Mouse (Mus musculus) cerebellum, postnatal 10 days (tissue): Measurements from ENCODE around the gene Nav2.
A peak's percentile ranks its signal among the peaks of the same experiment; 100 is the strongest.

Experiments
- DNase-seq, 2 experiments: peaks; one replicate each; pipeline ENCODE4 v3.0.0; 2021; ENCODE audit warnings: mixed read lengths in 2 of 2

The Nav2 gene

DNA sequence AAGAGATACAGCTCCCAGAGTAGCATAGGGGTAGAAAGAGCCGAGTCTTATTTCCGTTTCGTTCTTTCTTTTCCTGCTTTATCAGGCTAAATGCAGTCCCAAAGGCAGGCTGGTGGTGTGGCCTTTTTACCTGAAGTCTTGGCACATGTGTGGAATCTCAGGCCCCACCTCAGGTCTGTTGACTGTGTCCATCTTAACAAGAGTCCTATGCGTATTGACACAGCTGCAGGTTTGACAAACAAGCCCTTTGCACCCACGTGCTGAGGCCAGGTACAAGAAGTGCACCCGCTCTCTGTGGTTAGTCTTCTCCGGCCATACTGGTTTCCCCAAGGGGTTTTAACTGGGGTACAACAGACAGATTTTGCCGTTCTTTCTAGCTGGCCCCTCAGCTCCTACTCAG is 256.4 kb downstream of the Nav2 start:
- DNase-seq = no peak

DNA sequence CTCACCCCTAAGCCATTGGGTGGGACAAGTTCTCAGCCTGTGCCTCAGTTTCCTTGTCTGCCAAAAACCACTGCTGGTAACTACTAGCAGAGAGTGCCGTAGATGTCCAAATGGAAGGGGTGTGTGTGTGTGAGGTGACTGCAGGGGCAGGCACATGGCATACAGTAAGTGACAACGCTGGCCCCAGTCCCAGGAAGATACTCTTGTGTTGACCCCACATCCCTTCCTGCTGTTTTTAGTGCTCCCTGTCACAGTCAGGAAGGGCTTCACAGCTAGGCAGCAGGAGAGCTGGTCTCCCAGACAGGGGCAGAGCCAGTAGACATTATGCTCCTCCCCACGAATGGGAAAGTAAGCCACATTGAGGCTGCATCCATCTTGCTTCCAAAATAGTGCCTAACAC is 264.4 kb downstream of the Nav2 start:
- no peak for DNase-seq

DNA sequence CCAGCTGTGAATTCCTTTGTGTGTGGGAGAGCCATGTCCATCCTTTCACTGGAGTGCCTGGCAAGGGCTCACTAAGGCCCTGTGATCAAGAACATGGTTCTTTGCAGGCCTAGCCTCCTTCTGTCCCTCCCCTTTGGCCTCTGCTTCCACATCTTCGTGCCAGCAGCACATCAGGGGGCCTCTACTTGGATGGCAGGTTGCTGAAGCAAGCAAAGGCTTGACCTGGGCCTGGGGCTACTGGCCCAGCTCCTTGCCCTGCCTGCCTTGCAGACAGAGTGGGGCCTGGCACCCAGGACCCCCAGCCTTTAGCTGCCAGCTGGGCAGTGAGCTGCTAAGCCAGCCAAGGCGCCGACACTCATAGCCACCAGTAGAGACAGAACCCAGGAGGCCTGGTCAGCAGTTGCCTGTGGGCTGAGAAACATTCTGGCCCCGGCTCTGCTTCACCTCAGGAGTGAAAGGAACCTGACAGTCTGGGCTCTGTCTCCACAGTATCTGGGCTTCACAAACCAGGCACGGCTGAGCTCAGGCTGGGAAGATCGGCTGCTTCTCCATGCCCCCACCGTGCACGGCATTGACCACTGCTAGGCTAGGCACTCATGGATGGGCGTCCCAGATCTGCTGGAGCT is 267.4 kb downstream of the Nav2 start:
- peak; percentile 91 to 96 for DNase-seq

GRCm38 (mm10) chr7:49176590-49177201 is 268.2 kb downstream of the Nav2 start:
- DNase-seq = no peak

DNA sequence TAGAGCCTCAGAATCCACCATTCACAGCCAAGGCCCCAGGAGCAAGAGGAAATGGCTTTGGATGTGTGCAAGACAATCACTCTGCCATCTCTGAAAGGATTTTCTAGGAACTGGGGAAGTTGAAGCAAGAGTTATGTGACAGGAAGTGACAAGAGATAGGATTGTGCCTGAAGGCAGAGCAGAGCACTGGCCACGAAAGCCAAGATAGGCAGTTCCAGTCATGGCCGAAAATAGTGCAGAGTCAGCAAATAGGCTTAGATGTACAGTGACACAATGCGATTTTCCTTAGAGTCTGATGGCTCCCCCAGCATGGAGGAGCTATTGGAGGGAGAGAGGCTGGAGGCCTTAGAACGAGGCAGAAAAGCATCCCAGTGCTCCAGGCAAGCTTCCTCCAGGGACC is 269.7 kb downstream of the Nav2 start:
- no peak for DNase-seq

DNA sequence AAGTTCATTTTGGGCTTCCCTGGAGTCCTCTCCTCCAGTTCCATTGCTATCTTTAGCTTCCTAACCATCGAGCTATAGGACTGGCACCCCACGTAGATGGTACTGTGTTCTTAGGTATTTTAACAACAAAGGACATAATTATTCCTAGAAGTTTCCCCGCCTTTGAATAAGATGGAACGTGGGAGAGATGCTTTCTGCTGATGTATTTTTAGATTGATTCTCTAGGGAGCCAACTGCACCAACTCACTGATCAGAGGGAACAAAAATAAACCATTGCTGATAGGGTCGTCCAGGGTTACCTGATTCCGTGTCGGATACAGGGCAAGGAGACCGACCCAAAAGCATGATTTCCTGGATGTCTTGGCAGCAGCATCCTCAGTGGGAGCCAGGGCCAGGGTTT is 272.5 kb downstream of the Nav2 start:
- DNase-seq = no peak

DNA sequence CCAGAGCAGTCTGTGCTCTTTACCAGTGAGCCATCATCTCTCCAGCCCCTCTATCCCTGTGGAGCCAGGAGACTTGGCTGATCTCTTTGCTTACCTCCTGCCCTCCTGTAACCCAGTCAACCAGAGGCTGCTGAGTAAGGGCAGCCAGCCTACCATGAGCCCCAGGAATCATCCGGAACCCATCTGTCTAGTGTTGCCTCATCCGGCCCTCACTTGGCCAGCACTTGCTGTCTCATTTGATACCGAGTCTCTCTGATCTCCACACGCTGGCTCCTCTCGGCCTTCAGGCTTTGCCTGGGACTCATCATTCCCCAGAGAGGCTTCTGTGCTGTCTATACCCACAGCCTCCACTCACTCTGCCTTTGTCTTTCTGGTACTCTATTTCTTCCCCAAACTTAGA is 273.9 kb downstream of the Nav2 start:
- DNase-seq = peak; percentile 53 to 71

- peak; percentile 75 to 80 for DNase-seq
Observed at GRCm38 (mm10) chr7:49183696-49184095, 275.2 kb downstream of the Nav2 start.

GRCm38 (mm10) chr7:49185991-49186390 is 277.5 kb downstream of the Nav2 start:
- DNase-seq = no peak

DNA sequence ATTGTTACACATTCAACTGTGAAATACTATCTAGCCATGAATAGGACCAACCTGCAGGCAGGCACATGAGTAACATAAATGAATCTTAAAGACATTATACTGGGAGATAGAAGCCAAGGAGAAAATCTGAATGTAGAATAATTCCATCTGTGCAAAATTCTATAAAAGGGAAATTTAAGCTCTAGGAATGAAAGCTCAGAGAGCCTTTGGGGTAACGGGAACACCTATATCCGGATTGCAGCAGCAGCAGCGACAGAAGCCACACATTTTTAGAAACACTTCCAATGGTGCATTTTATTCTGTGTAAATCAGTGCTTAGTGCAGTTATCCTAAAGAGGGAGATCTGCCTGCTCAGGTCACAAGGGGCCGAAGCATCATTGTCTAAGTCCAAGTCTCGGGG is 280.8 kb downstream of the Nav2 start:
- DNase-seq = no peak

DNA sequence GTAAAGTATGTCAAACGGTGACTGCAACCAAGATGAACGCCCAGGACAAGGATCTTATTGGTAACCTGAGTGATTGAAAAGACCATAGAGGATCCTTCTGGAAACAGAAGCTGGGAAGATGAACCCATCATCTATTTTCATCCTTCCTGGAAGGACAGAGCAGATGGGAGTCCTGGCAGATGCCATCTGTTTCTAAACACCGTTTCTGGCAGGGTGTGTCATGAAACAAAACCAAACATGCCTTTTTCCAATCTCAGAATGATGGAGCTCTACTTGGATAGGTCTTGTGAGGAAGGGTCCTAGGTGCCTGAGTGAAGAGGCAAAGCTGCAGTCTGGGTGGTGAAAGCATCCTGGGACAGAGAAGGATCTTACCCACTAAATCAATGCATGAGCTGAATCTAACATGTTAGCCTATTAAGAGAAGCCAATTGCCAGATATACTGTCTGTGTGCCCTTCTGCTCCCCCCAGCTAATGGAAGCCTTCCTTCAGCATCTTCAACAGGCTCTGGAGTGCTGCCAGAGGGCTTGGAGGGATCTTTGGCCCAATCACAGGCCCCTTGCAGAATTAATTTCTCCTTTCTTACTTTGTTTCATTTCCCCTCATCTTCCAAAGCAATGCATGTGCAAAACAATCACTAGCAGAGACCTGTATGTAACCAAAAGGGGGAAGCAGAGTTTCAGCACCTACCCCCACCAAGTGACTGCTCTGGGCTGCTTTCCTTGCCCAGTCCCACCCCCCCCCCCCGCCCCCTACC is 281.9 kb downstream of the Nav2 start:
- DNase-seq = peak; percentile 80 to 83

- DNase-seq = peak; percentile 61 to 62
Observed at GRCm38 (mm10) chr7:49191081-49191678, 282.7 kb downstream of the Nav2 start.

DNA sequence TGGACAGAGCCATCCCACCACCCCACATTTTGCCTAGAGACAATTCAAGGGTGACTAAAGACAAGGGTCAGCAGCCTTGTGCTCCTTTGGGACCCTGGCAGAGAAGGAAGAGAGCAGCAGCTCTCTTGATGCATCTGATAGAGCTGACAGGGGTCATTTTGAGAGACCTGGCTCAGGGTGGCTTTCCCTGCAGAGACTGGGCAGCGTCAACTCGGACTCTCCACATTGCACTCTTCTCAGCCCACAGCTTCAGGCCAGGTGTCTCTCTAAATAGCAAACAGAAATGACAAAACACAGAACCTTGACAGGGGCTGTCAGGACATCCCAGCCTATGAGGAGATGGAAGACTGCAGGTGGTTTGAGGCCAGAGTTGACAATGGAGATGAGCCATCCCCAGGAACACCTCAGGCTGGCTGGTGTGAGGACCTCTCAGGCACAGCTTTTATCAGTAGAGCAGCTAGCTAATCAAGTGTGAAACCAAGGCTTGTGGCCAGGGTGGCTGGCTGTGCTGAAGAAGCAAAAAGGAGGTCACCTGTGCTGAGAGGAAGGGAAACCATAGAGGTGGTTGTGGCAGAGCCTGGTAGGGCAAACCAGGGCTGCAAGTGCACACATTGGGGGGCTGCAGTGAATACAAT is 283.7 kb downstream of the Nav2 start:
- DNase-seq = peak; percentile 69 to 70

DNA sequence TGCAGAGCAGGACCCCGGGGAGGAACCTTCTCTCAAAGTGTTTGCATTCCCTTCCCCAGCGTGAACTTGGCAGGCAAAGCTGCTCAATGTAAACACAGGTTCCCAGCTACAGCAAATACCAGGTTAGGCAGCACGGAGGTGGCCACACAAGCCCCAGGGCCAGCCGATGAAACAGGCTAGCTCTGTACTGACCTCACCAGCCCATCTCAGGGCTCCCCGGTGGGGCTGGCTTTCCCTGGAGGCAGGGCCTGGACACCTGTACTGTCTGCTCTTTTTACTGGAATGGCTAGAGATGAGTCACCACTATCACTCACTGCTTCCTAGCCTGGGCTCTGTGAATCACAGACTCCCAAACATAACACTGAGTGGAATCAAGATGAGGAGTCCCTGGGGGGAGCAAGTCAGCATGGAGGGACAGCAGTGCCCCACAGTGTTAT is 287.2 kb downstream of the Nav2 start:
- DNase-seq = no peak

- DNase-seq = peak; percentile 64 to 78
Observed at GRCm38 (mm10) chr7:49199366-49199765, 290.9 kb downstream of the Nav2 start.

DNA sequence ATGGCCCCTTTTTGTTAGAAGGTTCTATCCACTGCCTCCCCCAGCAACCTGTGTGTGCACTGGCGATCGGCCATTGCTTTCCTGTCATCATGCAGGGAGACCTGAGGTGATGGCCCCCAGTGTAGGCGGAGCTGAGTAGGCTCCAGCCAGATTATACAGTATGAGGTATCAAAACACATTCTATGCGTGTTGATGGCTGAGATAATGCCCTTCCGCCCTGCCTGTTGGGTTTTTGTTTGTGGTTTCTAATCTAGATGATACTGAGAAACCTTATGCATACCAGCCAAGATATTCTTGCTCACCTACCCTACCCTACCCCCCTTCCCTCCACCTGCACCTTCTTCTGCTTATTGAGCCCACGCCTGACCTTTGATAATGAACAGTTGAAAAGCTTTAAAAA is 291.8 kb downstream of the Nav2 start:
- peak in 1 of 2 experiments; percentile 55 for DNase-seq

DNA sequence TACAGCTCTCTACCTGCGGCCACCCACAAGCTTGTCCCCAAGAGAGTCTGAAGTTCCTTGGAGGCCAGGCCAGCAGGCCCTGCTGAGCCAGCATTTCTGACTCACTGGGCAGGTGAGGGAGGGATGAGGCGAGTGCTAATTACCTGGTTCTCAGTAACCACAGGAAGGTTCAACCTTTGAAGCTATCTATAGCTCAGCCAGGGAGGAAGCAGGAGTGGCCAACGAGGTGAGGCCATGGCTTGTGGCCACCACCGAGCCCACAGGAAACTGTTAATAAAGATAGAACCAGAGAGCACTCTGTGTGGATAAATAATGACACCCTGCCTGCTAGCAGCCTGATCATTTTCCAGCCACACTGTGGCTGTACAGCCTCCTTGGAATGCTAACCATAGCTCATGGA is 294.5 kb downstream of the Nav2 start:
- DNase-seq = peak in 1 of 2 experiments; percentile 30

- DNase-seq = peak; percentile 68 to 75
Observed at GRCm38 (mm10) chr7:49204856-49205255, 296.3 kb downstream of the Nav2 start.

GRCm38 (mm10) chr7:49205551-49205950 is 297.0 kb downstream of the Nav2 start:
- DNase-seq = no peak

GRCm38 (mm10) chr7:49206775-49207676 is 298.5 kb downstream of the Nav2 start:
- peak in 1 of 2 experiments; percentile 48 for DNase-seq

DNA sequence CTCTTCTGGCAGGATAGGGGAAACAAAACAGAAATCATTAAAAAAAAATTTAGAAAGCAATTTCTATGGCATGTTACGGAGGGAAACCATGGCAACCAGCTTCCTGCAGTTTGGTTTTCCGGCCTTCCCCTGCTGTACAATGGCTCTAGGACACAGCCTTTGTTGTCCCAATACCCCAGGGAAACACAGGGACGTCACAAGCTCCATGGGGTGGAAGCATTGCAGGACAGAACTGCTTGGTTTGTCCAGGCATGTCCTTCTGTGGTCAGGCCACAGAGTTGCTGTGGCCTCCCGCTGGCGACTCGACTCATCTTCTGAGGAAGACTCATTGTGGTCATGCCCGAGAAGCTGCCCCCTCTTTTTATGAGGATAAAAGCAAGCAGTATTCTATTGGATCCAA is 301.0 kb downstream of the Nav2 start:
- DNase-seq = no peak

DNA sequence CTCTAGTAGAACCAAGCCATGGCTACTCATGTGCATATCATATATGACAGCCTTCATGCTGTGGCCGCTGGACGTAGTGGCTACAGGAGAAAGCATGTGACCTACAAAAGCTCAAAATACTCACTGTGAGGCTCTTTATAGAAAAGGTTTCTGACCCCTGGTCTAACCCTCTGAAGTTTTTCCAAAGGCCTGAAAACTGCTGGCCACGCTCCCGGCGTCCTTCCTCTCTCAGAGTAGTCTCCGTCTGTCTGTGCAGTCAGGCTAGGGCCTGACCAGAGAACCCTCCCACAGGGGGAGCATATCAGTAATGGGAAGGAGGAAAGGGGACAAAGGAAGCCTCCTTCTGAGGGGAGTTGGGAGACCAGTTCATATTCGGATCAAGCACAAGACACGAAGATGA is 302.2 kb downstream of the Nav2 start:
- DNase-seq = no peak
